Mouse (Mus musculus) T-cell, adult 2 months (primary cell): ENCODE results near the gene Kcnh6.
A peak's percentile ranks its signal among the peaks of the same experiment; 100 is the strongest.

ENCODE experiments used
- DNase-seq: peaks from one replicate; pipeline ENCODE4 v3.0.0; 2022; ENCODE audit warnings: low spot score

Kcnh6 gene

GRCm38 (mm10) chr11:106007821-106008220 lies at the start of gene Kcnh6:
Kcnh6 (plus strand) TSS chr11:106008124.
- peak; percentile 41 for DNase-seq

DNA sequence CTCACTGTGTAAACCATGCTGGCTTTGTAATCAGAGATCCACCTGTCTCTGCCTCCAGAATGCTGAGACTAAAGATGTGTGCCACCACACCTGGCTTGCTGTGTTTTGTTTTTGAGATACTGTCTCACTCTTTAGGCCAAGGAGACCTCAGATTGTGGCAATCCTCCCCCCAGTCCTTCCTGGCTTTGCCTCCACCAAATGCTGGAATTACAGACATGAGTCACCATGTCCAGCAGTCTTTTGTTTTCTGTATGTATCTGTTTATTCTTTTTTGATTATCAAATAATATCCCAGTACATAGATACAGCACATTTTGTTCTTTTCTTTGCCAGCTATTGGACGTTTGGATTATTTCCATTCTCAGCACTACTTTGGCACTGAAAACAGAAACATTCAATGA lies 49.4 kb upstream of the Kcnh6 start:
- no peak for DNase-seq

- DNase-seq = no peak
These were observed 48.6 kb upstream of the Kcnh6 start for GRCm38 (mm10) chr11:105959355-105959754.

- no peak for DNase-seq
These were observed 43.2 kb upstream of the Kcnh6 start for GRCm38 (mm10) chr11:105964691-105965090.

GRCm38 (mm10) chr11:105966288-105966687 lies 41.6 kb upstream of the Kcnh6 start:
- DNase-seq = no peak

GRCm38 (mm10) chr11:105967741-105968574 lies 40.0 kb upstream of the Kcnh6 start, which contains the start of gene Ace:
Ace (plus strand) TSS chr11:105967945.
- DNase-seq = no peak

- no peak for DNase-seq
These were observed 39.0 kb upstream of the Kcnh6 start for GRCm38 (mm10) chr11:105968948-105969347.

- DNase-seq = no peak
These were observed 38.4 kb upstream of the Kcnh6 start for GRCm38 (mm10) chr11:105969516-105969915.

GRCm38 (mm10) chr11:105974593-105974992 lies 33.3 kb upstream of the Kcnh6 start:
- no peak for DNase-seq

GRCm38 (mm10) chr11:105975050-105975449 lies 32.9 kb upstream of the Kcnh6 start:
- DNase-seq = no peak

GRCm38 (mm10) chr11:105975636-105976035 lies 32.3 kb upstream of the Kcnh6 start:
- DNase-seq = no peak

- no peak for DNase-seq
These were observed 29.7 kb upstream of the Kcnh6 start for GRCm38 (mm10) chr11:105978232-105978631.

- no peak for DNase-seq
These were observed 29.3 kb upstream of the Kcnh6 start for GRCm38 (mm10) chr11:105978634-105979033.

- DNase-seq = no peak
These were observed 23.5 kb upstream of the Kcnh6 start for GRCm38 (mm10) chr11:105984452-105984851.

GRCm38 (mm10) chr11:105987446-105987845 lies 20.5 kb upstream of the Kcnh6 start:
- DNase-seq = no peak

GRCm38 (mm10) chr11:105989446-105989845 lies 18.5 kb upstream of the Kcnh6 start:
- no peak for DNase-seq

DNA sequence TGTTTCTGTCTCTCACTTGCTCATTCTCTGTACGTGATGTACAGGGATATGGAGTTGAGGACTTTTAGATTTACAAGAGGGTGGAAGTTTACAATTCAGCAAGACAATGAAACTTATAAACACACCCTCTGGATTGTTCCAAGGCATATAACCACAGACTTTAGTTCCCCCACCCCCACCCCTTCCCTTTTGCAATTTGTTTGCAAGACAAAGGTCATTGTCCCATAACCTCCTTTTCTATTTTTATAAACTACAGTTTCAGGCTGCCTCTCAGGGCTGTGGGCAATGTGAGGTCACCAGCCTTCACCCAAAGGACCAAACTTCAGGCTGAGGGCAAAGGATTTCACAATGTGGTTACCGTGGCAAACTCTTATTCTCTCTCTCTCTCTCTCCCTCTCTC lies 17.7 kb upstream of the Kcnh6 start:
- no peak for DNase-seq

DNA sequence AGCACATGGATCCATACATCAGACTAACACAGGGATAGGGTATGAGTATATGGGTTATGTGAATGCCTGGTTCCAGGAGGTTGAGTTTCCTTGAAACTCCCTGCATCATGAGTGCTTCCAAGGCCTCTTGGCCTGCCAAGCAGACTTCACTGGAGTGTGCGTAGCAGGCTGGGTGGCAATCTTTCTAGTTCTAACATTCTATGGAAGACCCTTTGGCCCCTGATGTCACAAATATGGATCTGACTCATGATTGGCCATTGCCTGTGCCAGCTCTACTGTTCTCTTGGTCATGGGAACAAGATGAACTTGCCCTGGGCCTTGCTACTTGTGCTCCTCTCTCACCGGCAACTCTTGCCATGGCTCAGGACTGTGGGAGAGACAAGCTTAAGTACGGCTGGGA lies 13.5 kb upstream of the Kcnh6 start, which contains the start of gene Ace3:
TSS of gene Ace3 (plus strand) at position 301 of the 400 bp plus-strand sequence.
- no peak for DNase-seq

- no peak for DNase-seq
These were observed 7.9 kb upstream of the Kcnh6 start for GRCm38 (mm10) chr11:106000062-106000461.

GRCm38 (mm10) chr11:106001718-106002117 lies 6.2 kb upstream of the Kcnh6 start:
- peak; percentile 35 for DNase-seq

GRCm38 (mm10) chr11:106004576-106004975 lies 3.3 kb upstream of the Kcnh6 start:
- no peak for DNase-seq

DNA sequence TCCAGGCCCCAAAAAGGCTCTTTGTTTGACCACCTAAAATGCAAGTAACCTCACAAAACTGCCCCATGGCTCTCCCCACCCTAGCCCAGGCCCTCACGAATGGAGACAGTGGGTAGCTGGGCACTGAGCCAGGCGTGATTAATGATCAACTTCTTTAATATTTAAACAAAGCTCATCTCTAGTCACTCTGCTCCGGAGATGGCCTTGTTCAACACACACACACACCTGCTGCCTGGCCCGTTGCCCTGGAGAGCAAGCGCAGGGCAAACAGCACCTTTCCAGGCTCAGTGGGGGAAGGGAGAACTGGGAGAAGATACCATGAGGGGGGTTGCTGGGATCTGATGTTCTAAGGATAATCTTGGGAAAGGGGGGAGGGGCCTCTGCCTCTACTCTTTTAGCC lies 2.0 kb upstream of the Kcnh6 start:
- no peak for DNase-seq

DNA sequence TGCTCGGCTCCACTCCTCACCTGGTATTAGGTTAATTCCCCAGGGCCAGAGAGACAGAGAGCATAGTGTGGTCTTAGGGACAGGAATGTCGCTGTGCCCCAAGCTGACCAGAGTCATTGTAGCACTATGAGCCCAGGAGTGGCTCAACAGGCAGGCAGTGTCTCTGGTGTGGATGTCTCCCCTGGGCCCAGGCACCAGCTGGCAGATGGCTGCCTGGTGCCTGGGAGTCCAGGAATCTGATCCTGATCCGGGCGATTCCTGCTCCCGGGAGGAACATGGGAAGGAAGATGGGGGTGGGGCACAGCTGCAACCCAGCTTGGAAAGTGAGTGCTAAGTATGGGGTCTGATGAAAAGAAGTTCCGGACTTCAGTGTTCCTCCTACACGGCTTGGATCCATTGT lies 4.8 kb downstream of the Kcnh6 start:
- no peak for DNase-seq
